25 mouse cellular contexts compared by ENCODE assay signal in the genomic region with DNA sequence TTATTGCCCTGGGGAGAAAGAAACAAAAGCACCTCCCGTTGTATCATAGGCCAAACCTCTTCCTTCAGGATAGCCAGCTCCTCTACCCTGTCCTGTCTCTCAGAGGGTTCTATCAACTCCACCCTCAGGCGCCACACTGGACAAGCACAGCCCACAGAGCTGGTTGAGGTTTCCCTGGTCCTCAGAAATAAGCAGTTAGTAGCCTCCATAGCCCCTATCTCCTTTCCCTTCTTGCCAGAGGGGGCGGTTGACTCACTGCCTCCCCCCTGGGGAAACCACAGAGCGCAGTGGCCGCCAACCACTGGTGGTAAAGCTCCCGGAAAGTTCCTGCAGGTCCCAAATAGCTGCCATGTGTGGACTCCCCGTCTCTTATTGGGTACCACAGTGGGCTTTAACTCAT.
DNase-seq lines count a peak whose midpoint lies in the region; ATAC-seq lines count a peak whose summit lies in the region.
"Had no signal": no experiment of that assay in that cellular context is flagged by ENCODE, and none has a peak within 500 bp of the region (broad histone marks: within the 10 kb centered on the region; RNA-seq: fewer than 3 reads in every experiment).

No protein-coding gene starts in this region.

- H3K4me3 ChIP-seq in liver, embryonic 11.5 days (ENCODE audit: low read depth, low read length) = no peak overlapping the region
- no peak overlapping the region for H3K4me3 ChIP-seq in liver, embryonic 12.5 days
- H3K4me3 ChIP-seq: forebrain, embryonic 10.5 days; forebrain, embryonic 13.5 days; gastrocnemius, adult 2 months; hindbrain, embryonic 10.5 days; hindbrain, embryonic 13.5 days had no signal

- no peak overlapping the region for H3K27ac ChIP-seq in liver, embryonic 11.5 days (ENCODE audit: low read depth, low read length)
- H3K27ac ChIP-seq in liver, embryonic 12.5 days = no peak overlapping the region
- H3K27ac ChIP-seq: forebrain, embryonic 10.5 days; forebrain, embryonic 13.5 days; gastrocnemius, adult 2 months; hindbrain, embryonic 10.5 days; hindbrain, embryonic 13.5 days had no signal

- WGBS in liver, embryonic 11.5 days = 72% methylated on average over 7 of the region's 7 CpGs
- WGBS in liver, embryonic 12.5 days (ENCODE audit: insufficient replicate concordance) = 55% methylated on average over 7 of the region's 7 CpGs

- 0 out of 2 replicates have a peak, but pooled peaks have one; percentile 39 for ATAC-seq in liver, embryonic 11.5 days (replicated peaks; ENCODE audit: low FRiP score)
- ATAC-seq in liver, embryonic 12.5 days = no peak
- ATAC-seq in granulocyte monocyte progenitor cell, adult 5-6 weeks (replicated peaks; ENCODE audit: poor library complexity, severe bottlenecking) = peak; percentile 36
- ATAC-seq in megakaryocyte progenitor cell, adult 5-6 weeks (replicated peaks; ENCODE audit: poor library complexity) = peak; percentile 69
- ATAC-seq: forebrain, embryonic 13.5 days; forebrain, embryonic 16.5 days; hindbrain, embryonic 16.5 days had no signal

- H3K9me3 ChIP-seq in liver, embryonic 11.5 days (ENCODE audit: control insufficient read depth, low read length) = no peaks in the 10 kb centered on the region
- H3K9me3 ChIP-seq in liver, embryonic 12.5 days (replicated peaks) = peaks cover 10% of the 10 kb centered on the region; the same call in 1 of the 2 replicates
- H3K9me3 ChIP-seq: forebrain, embryonic 13.5 days; hindbrain, embryonic 10.5 days; hindbrain, embryonic 13.5 days had no signal

- no peak overlapping the region for H3K4me2 ChIP-seq in liver, embryonic 11.5 days
- no peak overlapping the region for H3K4me2 ChIP-seq in liver, embryonic 12.5 days
- H3K4me2 ChIP-seq: forebrain, embryonic 13.5 days; heart, embryonic 11.5 days; hindbrain, embryonic 13.5 days had no signal

- no peaks in the 10 kb centered on the region for H3K27me3 ChIP-seq in liver, embryonic 11.5 days (replicated peaks; ENCODE audit: control insufficient read depth, insufficient read depth, low read length)
- H3K27me3 ChIP-seq in liver, embryonic 12.5 days (replicated peaks) = no peaks in the 10 kb centered on the region
- H3K27me3 ChIP-seq: CH12.LX; forebrain, embryonic 13.5 days had no signal

- no peak for DNase-seq in liver, embryonic 11.5 days (ENCODE audit: low spot score)
- DNase-seq in NIH3T3 (ENCODE audit: low read depth) = peak; percentile 21
- DNase-seq in ovary, postnatal 36 days (ENCODE audit: low spot score) = no peak
- no peak for DNase-seq in cerebellum, postnatal 14 days
- DNase-seq in B cell, adult 2 months = no peak
- DNase-seq: adrenal gland, adult 2 months; adrenal gland, postnatal 14 days; cerebellum, adult 11 months; cerebellum, adult 2 months; cerebellum, adult 9-11 months; cerebellum, postnatal 36 days; gastrocnemius, adult 2 months; gastrocnemius, postnatal 14 days had no signal

- H3K36me3 ChIP-seq in liver, embryonic 11.5 days (ENCODE audit: control insufficient read depth, insufficient read depth, low read length) = no peaks in the 10 kb centered on the region
- H3K36me3 ChIP-seq in liver, embryonic 12.5 days = no peaks in the 10 kb centered on the region
- H3K36me3 ChIP-seq: forebrain, embryonic 10.5 days; G1E; hindbrain, embryonic 10.5 days; hindbrain, embryonic 13.5 days had no signal

- no peak overlapping the region for H3K9ac ChIP-seq in liver, embryonic 11.5 days (ENCODE audit: low read depth, low read length)
- H3K9ac ChIP-seq in liver, embryonic 12.5 days = no peak overlapping the region
- H3K9ac ChIP-seq: forebrain, embryonic 13.5 days; hindbrain, embryonic 13.5 days had no signal

- H3K4me1 ChIP-seq in liver, embryonic 11.5 days (replicated peaks; ENCODE audit: control insufficient read depth, insufficient read depth, low read length) = no peaks in the 10 kb centered on the region
- no peaks in the 10 kb centered on the region for H3K4me1 ChIP-seq in liver, embryonic 12.5 days
- H3K4me1 ChIP-seq: hindbrain, embryonic 13.5 days had no signal
